Mouse (Mus musculus) urinary bladder, postnatal 0 days (tissue): ENCODE results near the gene Stk11ip. TPM values are rescaled to one million over a fixed set of nuclear protein-coding genes. Genes with fewer than 3 reads are reported as not detected.

Experiments
- polyA plus RNA-seq: library from polyadenylated mRNA; unstranded; fragments of >200 nt; fragmentation: Nextera tagmentation; extraction: Ambion mirVana; gene quantifications from 2 replicates; pipeline ENCODE4 v1.2.1, GENCODE M21; 2015

The Stk11ip gene
- 7.6 and 8.2 TPM in 2 replicates for polyA plus RNA-seq

GRCm38 (mm10) chr1:75521321-75522031 is at the start of gene Stk11ip:
Gene Stk11ip, plus strand, starts transcription at chr1:75521529.

GRCm38 (mm10) chr1:75478916-75479634 is 42.3 kb upstream of the Stk11ip start, which contains the start of the genes Chpf and Tmem198:
Gene Chpf, minus strand, starts transcription at chr1:75479307.
Gene Tmem198, plus strand, starts transcription at chr1:75479532.

GRCm38 (mm10) chr1:75505956-75506831 is 15.1 kb upstream of the Stk11ip start, which contains the start of gene Obsl1:
Gene Obsl1, minus strand, starts transcription at chr1:75506452.

GRCm38 (mm10) chr1:75507006-75507405 is 14.3 kb upstream of the Stk11ip start, which contains the start of gene Inha:
Gene Inha, plus strand, starts transcription at chr1:75507077.

DNA sequence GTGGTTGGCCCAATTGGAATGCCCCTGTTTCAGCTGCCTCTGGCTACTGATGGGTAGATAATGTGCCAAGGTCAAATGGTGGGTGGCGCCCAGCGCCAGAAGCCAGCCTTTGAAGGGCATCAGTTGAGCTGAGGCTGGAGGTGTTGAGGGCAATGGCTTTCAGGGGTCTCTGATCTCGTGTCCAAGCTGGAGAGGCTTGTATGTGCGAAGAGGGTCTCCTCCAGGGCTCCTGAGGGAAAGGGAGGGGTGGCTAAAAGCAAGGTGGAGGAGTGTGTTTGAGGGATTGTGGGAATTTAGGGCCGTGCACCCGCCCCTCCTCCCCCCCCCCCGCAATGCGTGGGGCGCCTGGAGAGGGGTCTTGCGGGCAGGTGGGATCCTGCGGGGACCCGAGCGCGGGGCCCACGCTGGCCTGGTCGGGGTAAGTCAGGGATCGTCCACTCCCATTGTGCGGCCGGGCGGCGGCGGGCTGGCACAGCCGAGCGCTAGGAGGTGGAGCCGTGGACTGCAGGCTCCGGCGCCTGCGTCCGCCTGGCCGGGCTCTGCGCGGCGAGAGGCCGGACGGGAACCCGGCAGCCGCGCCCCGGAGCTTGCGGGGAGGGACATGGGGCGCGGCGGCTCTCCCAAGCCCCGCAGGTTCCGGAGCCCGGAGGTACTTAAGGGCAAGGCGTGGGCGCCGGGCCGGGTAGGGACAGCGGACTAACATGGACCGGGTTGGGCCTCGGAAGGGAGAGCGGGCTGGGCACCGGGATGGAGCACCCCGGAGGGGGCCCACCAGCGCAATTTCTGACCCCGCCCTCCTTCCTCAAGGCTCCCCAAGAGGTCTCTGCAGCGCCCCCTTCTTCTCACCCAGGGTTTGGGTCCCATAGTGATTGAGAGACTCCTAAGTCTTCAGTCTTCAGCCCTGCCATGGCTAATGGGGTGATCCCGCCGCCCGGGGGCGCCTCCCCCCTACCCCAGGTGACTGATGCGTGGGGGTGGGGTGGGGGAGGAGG is 24.9 kb downstream of the Stk11ip start, which contains the start of gene Slc4a3:
Gene Slc4a3 (plus strand): TSS at position 302 of the 992 bp plus-strand sequence.

Other genes starting within 250 kb of the Stk11ip start
- gene Resp18, start 243.1 kb upstream of the Stk11ip start, polyA plus RNA-seq: 0.29 TPM in 1 of 2 replicates, not detected in the other
- 153 and 154 TPM in 2 replicates for gene Dnpep, start 203.5 kb upstream of the Stk11ip start, polyA plus RNA-seq
- 2,029 and 2,461 TPM in 2 replicates for gene Des, start 161.2 kb upstream of the Stk11ip start, polyA plus RNA-seq
- 51.1 and 53.5 TPM in 2 replicates for gene Speg, start 146.2 kb upstream of the Stk11ip start, polyA plus RNA-seq
- 89.2 and 102 TPM in 2 replicates for gene Gmppa, start 85.6 kb upstream of the Stk11ip start, polyA plus RNA-seq
- 0.33 and 0.40 TPM in 2 replicates for gene Asic4, start 71.1 kb upstream of the Stk11ip start, polyA plus RNA-seq
- gene Chpf, start 42.2 kb upstream of the Stk11ip start, polyA plus RNA-seq: 45.4 and 46.4 TPM in 2 replicates
- gene Tmem198, start 42.0 kb upstream of the Stk11ip start, polyA plus RNA-seq: 1.1 and 1.4 TPM in 2 replicates
- gene Obsl1, start 15.1 kb upstream of the Stk11ip start, polyA plus RNA-seq: 28.7 and 29.1 TPM in 2 replicates
- 5.0 and 6.0 TPM in 2 replicates for gene Inha, start 14.5 kb upstream of the Stk11ip start, polyA plus RNA-seq
- 25.2 and 29.3 TPM in 2 replicates for gene Slc4a3, start 24.7 kb downstream of the Stk11ip start, polyA plus RNA-seq